Mouse (Mus musculus): ENCODE results near the gene Lrrk1. TPM values are rescaled to one million over a fixed set of nuclear protein-coding genes. Genes with fewer than 3 reads are reported as not detected.

Lrrk1 gene
- 4.2 and 4.8 TPM in 2 replicates for polyA plus RNA-seq (2012; rRNA removed)

DNA sequence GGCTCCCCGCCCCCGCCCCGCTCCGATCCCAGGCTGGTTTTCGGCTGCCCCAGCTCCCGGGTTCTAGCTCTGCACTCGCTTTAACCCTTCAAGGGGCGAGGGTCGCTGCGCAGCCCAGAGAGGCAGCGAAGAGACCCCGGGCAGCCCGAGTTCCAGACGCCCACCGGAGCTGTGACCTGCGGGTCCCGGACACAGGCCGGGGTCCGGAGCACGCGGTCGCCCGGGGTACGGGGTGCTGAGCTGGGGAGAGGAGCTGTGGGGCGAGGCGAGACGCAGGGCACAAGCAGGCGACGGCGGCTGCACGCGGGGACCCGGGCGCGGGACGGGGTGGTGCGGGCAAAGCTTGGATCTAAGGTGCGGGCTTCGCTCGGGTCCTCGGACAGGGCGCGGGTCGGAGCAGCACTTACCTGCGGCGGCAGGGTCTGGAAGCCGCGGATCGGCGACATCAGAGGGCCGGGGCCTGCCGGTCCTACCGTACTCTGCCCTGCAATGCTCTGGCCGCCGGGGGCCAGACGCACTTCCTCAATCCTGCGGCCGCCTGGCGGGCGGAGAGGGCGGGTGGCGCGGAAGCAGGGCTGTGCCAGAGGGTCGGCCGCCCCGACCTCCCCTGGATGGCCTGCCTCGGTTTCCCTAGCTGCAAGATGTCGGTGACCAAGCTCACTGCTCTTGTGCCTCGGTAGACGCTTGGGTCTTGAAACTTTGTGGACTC is at the start of gene Lrrk1:
Gene Lrrk1, minus strand, starts transcription at position 538 of the 709 bp plus-strand sequence.
- peak in 1 of 2 experiments; percentile 6 for DNase-seq (ENCODE audit: extremely low spot score in 1 of 2, low spot score in 1 of 2)

DNA sequence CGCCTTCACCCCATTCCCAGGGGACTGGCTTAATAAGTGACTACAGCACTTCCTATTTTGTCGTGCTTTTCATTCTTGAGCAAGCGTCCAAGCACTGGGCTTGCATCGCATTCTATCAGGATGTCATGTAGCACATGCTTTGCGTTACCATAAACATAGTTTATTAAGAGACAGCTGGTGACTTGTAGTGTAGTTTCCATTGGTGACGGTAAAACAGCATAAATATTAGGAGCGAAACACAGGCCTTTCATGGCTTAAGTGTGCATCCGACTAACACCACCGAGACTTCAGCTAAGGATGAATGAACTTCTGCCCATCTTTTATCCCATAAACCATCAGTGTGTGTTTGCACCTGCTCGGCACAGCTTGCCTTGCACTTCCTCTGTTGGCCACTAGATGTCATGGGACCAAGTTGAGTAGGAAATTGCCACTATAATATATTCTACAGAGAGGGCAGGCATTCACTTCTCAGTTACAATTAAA is 46.3 kb upstream of the Lrrk1 start:
- DNase-seq (ENCODE audit: extremely low spot score in 1 of 2, low spot score in 1 of 2): peak; percentile 29 to 88

DNA sequence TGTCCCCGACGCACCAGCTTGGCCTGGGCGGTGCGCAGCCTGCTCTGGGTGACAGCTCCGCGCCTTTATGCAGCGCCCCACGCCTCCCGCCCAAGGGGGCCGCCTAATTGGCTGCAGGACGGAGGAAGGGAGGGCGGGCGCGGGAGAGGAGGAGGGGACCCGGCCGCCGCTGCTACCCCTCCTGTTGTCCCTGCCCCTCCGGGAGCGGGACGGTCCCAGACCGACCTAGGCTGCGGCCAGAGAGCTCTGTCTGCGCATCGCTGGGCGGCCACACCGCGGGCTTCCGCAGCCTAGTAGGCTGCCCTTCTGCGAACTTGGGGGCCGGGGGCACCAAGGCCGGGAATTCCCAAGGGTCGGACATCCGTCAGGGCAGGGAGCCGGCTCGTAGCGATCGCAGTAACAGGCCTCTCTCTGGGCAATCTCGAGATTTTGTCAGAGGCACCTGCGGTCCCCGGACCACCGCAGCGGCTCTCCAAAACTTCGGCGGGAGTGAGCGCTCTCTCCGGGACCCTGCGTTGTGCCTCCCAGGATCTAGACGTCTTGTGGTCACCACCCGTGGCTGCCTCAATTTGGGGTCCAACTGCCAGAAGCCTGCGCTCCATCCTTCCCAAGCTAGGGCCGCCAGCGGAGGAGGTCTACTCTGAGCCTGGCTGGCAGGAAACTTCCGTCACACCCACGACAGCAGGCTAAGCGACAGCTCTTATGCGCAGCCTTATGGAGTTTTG is 39.4 kb upstream of the Lrrk1 start, which contains the start of gene Aldh1a3:
Gene Aldh1a3, minus strand, starts transcription at position 81 of the 725 bp plus-strand sequence.
- DNase-seq (ENCODE audit: extremely low spot score in 1 of 2, low spot score in 1 of 2): peak in 1 of 2 experiments; percentile 48

DNA sequence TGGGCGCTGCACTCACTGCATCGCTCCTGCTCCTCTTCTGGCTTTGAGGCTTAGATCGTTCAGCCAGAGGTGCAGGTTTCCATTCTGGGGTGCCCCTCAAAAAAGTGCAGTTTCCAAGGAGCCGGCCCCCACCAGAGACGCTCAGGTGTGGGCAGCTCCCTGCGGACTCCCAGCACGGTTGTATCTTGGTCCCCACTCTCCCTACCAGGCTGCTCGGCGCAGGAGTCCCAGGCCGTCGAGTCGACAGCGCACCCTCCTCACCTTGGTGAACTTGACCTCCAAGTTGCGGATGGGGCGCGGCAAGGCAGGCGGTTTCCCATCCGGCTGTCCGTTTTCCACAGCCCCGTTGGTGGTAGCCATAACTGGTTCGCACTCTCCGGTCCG is 38.9 kb upstream of the Lrrk1 start:
- DNase-seq (ENCODE audit: extremely low spot score in 1 of 2, low spot score in 1 of 2): no peak

DNA sequence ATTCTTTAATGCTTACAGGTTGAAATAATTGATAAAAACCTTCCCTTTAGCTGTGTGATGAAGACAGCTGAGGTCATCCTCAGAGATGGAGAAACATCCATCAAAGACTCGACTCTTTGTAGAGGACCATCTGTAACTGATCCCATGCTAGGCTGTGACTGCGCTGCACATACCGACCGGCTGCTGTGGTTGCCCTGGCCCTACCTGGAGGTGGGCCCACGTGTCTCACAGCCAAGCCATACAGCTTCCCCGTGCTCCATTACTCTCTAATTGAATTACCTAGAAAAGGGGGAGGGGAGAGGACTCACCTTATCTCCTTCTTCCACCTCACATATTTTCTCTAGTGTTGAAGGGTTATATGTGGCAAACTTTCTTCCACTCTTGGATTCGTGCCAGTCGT is 33.8 kb upstream of the Lrrk1 start:
- DNase-seq (ENCODE audit: extremely low spot score in 1 of 2, low spot score in 1 of 2): no peak

DNA sequence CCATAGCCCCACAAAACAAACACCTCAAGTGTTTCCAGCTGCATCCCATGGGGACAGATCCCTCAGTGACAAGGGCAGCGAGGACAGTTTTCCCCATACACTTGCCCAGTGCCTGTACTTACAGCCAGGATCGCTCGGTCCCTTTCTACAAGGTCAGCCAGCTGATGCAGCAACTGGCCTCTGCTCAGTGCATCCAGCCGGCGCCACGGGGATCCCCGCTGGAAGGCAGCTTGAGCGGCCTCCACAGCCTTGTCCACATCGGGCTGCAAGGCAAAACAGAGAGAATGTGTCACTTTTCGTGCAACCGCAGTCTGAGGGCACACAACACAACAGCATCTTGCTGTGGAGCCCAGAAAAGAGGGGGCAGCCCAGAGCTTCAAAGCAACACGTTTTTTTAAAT is 30.8 kb upstream of the Lrrk1 start:
- DNase-seq (ENCODE audit: extremely low spot score in 1 of 2, low spot score in 1 of 2): no peak

DNA sequence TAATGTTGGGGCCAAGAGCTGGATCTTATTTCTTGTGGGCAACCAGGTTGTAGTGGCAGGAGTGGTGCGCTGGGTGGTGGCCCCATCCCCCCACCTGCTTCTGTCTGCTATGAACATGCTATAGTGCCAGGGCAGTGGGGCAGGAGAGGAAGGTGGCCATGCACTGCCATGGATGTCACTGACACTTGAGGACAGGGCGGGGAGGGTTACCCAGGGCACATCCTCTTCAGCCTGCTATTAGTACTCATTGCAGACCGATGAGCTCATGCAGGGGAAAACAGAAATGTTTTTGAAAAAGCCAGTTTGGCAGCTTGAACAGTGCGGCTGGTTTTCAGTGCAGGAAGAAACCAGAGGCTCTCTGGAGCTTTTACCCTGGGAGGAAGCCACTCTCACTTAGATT is 28.7 kb upstream of the Lrrk1 start:
- DNase-seq (ENCODE audit: extremely low spot score in 1 of 2, low spot score in 1 of 2): no peak

DNA sequence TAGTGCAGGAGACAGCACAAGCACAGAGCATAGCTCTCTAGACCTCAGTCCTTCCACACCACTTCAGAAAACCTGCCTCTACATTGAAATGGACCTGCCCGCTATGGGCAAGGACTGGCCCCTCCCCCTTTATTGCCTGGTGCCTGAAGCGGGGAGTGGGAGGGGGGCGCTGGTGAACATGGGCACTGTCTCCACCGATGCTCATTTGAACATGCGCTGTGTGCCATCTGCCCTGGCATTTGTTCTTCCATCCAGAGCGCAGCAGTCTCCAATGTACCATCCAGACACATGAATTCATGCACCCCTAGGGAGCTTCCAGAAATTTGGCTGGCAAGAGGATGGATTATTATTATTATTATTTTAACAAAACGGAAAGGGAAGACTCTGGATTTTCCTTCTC is 24.9 kb upstream of the Lrrk1 start:
- no peak for DNase-seq (ENCODE audit: extremely low spot score in 1 of 2, low spot score in 1 of 2)

DNA sequence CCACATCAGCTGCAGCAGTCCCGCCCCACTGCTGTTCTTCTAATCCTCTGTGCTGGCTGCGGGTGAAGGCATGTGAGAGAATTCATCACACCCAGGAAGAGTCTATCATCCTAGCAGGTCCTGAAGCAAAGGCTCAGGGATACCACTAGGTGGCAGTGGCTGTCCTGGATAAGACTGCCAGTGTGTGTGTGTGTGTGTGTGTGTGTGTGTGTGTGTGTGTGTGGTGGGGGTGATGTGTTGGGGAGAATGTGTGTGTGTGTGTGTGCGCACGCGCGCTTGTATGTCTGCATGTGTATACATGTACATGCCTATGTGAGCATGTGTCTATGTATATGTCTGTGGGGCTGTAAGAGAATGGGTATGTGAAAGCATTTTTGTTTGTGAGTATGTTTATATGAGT is 21.3 kb upstream of the Lrrk1 start:
- peak in 1 of 2 experiments; percentile 43 for DNase-seq (ENCODE audit: extremely low spot score in 1 of 2, low spot score in 1 of 2)

DNA sequence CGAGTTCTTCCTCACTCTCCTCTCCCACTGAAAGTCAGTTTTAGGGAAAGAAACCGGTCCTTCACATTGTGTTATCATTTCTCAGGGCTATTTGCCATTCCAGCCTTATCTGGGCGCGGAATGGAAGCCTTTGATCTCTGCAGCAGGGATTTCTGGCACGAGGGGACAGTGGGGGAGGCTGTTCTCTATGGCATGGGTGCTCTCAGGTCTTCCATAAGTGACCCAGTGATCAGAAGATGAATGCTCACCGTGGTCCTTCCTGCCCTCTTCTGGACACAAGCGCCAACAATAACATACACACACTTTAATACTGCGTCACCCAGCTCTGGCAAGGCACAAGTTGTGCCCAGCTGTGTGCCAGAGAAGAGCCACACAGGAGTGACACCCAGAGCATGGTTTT is 18.8 kb upstream of the Lrrk1 start:
- no peak for DNase-seq (ENCODE audit: extremely low spot score in 1 of 2, low spot score in 1 of 2)

DNA sequence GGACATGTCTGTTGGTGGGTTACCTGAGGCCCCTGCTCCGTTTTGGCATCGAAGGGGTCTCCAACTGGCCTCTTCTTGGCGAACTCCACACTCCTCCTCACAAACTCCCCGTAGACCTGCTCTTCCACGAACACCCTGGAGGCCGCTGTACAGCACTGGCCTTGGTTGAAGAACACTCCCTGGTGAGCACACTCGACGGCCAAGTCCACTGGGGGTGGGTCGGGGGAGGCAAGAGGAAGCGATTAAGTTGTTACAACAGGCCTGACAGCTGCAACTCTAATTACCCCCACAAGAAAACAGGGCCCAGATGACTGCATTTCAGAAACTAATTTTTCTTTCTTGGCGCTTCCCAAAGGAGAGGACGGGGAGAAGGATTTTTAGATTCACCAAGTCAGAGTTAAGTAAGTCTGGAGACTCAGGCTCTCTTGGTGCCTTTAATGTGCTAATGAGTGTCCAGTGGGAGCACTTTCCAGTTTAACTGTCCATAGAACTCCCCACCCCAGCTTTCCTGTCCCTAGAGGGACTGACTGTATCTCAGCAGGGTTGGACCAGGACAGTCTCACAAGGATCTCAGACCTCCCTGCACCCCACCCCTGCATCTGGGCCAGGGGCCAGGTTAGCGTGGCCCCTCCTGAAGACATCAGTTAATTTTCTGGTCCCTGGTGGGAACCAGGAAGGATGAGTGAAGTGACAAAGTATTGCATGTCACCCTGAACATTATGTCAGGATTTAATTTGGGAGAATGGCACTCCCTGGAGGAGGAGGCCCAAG is 18.0 kb upstream of the Lrrk1 start:
- no peak for DNase-seq (ENCODE audit: extremely low spot score in 1 of 2, low spot score in 1 of 2)

DNA sequence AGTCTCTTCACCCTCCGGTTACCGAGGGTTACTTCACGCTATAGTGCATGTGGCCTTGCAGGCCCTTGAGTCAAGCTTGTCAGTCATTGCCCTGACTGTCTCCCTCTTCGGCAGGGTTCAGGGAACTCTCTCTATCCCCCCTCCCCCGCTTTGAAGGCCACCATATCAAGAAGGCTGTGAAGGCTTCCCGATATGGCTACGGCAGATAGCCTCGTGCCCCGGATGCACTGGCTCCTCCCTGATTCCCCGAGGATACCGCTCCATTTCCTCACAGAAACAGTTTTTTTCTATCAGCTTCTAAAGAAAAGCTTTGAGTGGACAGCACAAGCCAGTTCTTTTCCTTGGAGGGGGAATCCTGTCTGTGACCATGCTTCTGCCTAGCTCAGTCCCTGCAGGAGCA is 17.4 kb upstream of the Lrrk1 start:
- no peak for DNase-seq (ENCODE audit: extremely low spot score in 1 of 2, low spot score in 1 of 2)

DNA sequence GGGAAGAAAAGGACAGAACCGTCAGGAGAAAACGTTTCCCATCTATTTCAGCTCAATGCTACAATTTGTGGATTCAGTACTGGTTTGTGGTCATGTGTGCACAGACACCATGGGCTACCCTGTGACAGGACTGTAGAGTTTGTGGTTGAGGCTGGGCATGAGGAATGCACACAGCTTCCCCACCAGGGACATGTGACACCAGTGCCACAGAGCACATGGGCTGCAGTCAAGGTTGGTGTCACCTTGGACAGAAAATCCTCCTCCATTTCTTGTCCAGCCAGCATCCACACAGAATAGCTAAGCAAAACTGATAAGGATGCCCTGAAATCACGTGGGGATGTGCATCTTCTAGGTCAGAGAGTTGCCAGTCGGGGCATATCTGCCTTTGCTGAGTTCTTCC is 16.7 kb upstream of the Lrrk1 start:
- DNase-seq (ENCODE audit: extremely low spot score in 1 of 2, low spot score in 1 of 2): no peak

DNA sequence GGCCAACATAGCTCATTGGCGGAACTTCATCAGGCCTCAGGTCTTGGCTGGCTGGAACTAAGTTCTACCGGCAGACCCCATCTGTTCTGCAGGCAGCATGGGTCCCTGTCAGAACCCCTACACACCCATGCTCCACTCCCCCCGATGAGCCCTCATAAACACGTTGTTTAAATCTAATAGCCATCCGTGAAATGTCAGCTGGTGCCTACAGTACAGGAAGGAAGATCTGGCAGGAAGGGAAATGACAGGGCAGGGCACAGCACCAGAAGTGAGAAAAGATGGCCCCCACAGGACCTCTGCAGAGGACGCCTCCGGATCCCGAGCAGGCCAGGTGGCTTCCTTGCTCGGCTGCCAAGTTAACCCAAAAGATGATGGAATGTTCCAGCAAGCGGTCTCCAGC is 16.0 kb upstream of the Lrrk1 start:
- no peak for DNase-seq (ENCODE audit: extremely low spot score in 1 of 2, low spot score in 1 of 2)

DNA sequence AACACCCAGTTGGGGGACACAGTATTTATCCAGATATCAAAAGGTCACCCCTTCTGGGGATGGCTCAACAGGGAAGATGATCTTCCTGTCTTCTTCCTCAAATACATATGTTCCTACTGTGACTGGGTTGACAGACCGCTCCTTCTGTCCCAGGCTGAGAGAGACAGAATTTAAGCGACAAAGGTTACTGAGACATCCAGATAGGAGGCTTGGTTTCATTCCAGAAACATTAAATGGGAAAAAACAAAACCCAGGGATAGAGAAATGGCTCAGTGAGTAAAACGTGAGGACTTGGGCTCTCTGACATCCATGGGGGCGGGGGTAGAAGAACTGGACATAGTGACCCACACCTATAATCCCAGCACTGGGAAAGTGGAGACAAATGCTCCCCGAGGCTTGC is 14.7 kb upstream of the Lrrk1 start:
- no peak for DNase-seq (ENCODE audit: extremely low spot score in 1 of 2, low spot score in 1 of 2)

DNA sequence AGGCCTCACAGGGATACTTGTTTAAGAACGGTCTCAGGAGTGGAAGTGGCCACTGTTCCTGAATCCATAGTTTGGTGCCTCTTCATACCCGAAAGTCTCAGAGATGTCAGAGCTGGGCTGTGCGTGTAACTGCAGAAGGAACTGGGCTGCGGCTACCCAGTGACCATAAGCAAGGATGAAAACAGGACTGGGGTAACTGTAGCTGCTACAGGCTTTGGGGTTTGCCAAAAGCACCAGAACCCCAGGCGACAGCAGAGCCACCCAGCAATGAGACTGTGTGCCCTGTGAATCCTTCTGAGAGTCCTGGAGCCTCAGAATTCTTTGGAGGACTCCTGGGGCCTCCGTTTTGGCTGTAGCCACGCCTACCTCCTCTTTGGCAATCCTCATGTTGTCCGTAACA is 13.5 kb upstream of the Lrrk1 start:
- no peak for DNase-seq (ENCODE audit: extremely low spot score in 1 of 2, low spot score in 1 of 2)

DNA sequence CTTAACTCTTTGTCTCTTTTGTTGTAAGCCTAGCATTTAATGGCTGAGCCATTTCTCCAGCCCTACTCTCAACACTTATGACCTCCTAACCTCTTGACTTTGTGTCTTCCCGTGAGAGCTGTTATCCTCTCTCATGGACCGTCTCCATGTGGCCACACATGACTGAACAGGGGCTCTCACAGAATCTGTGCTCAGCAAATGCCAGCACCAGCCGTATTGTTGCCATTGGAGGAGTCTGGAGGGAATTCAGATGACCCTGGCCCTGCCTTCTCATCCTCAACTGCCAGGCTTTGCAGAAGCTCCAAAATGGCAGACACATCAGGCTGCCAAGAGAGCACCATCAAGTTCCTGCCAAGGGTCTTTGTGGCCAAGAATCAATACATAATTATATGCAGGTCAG is 9.1 kb upstream of the Lrrk1 start:
- no peak for DNase-seq (ENCODE audit: extremely low spot score in 1 of 2, low spot score in 1 of 2)

DNA sequence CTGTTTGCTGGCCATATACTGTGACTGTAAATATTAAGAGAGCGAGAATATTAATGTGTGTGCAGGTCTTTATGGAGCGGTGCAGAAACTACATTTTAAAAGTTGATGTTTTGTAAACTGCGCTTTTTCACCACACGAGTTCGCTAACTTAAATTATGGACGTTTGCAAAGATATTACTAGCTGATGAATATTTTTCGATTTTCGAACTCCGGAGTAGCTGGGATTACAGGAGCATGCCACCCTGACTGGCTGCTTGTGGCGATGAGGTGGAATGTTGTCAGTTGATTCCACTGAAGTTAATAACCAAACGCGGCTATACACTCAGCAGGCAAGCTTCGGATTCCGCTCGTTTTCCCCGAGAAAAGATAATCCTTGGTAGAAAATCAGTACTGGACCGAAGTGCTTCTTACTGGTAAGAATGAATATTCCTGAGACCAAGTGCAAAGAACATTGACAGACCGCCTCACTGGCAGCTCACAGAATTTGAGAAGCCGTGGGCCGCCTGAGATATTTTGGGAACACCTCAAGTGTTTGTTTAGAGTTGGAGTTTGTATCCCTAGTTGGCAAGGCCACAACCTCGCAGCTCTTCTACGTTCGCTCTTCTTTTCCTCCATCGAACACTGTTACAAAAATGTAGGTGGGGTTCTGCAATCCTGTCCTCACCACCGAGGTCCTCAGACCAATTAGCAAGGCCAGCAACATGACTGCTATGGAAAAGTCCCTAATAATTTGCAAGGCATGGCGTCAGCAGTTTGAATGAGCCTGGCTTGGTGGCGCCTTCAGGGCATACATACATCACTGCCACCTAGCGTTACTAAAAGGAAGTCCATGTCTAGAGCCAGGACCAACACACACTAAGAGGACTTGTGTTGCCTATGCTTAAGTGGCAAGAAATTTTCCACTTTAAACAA is 727 bp upstream of the Lrrk1 start:
- DNase-seq (ENCODE audit: extremely low spot score in 1 of 2, low spot score in 1 of 2): peak; percentile 19 to 82

DNA sequence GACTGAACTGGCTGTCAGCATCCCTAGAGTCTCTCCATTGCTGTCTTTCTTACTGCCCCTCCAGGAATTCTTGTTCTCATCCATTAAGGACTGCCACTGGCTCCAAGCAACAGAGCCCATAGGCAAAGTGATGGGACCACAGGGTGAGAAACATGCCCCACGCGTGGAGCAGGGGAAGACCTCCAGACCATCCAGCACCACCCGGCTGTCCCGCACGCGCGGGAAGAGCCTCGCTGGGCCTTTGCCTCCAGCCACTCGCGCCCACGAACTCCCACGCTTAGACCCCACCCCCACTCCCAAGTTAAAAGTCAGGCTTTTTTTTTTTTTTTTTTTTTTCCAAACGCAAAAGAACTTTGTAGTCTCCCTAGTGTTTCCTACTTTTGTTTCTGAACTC is 734 bp downstream of the Lrrk1 start:
- DNase-seq (ENCODE audit: extremely low spot score in 1 of 2, low spot score in 1 of 2): no peak

DNA sequence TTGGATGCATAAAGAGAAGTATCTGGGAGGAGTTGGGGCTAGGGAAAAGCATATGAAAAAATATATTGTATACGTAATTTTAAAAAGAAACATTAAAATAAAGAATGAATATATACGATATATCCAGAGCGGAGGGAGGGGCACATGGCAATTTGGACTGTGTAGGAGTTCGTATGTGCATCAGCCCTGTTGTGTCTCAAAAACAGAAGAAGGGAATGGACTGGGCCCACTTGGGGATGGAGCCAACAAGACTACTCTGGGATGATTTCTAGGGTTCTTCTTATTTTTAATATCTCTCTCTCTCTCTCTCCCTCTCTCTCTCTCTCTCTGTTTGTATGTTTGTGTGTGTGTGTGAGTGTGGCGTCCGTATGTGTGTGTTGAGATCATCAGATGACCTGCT is 1.7 kb downstream of the Lrrk1 start:
- DNase-seq (ENCODE audit: extremely low spot score in 1 of 2, low spot score in 1 of 2): no peak

All from frontal cortex, adult 2 months (tissue).